Mouse (Mus musculus): ENCODE measurements around the gene Insr.
A peak's percentile ranks its signal among the peaks of the same experiment; 100 is the strongest.

Insr gene

DNA sequence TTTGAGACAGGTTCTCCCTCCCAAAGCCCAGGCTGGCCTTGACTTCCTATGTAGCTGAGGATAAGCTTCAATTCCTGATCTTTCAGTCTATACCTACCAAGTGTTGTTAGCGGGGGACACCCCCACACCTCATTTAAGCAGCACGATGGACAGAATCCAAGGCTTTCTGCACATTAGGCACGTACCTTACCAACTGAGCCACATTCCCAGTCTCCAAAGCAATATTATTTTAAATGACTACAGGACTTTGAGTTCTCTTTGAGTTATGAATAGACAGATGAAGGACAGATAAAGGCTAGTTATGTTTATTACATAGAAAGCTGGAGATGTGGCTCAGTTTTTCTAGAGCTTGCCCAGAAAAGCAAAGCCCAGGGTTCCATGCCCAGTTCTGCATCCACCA, 5.6 kb downstream of the Insr start:
- no peak for DNase-seq

DNA sequence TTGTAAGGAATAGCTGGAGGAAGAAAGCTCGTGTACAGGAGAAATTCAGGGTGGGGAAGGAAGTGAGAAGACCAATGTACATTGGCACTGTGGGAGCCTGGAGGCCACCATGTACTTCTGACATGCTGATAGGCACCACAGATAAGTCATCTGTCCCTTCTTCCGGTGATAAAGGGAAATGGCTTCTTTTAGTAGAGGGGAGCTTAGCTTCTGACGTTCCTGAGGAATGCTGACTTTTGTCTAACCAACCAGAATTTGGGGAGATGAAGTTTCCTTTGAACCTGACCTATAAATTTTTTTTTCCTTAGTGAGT, 12.0 kb downstream of the Insr start:
- DNase-seq: no peak

DNA sequence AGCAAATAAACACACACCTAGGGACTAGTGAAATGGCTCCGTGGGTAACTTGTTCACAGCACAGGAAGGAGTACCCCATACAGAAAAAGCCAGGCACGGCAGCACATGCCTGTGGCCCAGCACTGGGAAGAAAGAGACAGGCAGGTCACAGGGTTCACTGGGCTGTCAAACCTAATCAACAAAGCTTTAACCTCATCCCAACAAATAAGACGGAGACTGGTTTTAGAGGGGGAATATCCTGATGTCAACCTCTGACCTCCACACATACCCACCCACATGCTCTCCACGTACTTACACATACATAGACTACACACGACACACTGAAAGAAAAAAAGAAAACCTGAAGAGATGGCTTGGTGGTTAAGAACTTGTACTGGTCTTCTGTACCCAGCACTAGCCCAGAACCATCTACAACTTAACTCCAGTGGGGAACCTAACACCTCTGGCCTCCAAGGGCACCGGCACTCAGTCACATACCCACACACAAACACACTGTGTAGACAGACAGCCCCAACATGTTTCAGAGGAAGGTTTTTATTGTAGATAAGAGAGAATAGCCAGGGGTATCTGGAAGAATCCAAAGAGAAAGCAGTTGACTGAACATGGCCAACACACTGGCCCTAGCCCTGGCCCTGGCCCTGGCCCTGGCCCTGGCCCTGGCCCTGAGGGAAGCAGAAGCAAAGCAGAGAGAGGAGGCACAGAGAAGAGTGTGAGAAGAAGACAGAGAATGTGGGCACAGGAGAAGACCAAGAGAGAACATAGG, 12.6 kb downstream of the Insr start:
- no peak for DNase-seq

DNA sequence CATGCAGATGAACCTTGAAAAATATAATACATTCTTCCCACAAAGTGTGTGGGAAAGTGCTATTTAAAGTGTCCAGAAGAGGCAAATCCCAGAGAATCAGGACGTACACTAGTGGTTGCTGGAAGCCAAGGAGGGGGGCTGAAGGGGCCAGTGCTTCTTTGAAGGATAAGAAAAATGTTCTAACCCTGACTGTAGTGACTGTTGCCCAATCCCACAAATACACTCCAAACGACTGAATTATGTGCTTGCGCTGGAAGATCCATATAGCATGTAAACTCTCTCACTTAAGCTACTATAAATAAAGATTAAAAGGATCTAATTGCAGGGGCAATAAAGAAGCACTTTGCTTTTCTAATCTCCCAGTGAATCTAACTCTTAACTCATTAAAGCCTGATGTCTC, 14.2 kb downstream of the Insr start:
- DNase-seq: no peak

DNA sequence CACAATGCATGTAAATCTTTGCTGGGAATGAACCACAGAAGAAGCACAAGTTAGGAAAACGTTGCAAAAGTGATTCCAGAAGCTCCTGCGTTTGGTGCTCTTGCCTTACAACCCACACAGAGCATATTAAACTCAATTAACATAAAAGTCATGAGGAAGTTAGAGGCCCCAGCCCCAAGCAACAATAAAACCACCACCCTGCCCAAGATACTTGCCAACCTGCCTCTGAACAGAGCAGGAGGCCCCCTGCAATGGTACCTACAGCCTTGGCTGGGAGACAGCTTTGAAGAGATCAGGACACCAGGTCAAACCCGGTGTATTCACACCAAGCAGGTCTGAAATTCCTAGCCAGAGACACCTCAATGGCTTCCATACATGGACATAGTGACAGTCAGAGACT, 16.6 kb downstream of the Insr start:
- DNase-seq: no peak

DNA sequence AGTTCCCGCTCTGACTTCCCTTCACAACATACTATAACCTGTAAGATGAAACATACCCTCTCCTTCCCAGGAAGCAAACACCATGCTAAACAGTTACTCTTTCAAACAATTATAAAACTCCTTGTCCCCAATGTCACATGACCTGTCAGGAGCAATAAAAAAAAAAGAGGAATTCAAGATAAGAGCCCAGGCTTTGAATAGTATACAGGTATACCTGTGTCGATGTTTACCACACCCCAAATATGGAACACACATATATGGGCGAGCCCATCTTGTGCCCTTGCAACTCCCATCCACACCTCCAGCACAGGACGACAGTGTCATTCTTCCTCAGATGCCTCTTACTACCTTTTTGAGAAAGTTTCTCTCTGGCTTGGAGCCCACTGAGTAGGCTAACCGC, 18.3 kb downstream of the Insr start:
- DNase-seq: no peak

DNA sequence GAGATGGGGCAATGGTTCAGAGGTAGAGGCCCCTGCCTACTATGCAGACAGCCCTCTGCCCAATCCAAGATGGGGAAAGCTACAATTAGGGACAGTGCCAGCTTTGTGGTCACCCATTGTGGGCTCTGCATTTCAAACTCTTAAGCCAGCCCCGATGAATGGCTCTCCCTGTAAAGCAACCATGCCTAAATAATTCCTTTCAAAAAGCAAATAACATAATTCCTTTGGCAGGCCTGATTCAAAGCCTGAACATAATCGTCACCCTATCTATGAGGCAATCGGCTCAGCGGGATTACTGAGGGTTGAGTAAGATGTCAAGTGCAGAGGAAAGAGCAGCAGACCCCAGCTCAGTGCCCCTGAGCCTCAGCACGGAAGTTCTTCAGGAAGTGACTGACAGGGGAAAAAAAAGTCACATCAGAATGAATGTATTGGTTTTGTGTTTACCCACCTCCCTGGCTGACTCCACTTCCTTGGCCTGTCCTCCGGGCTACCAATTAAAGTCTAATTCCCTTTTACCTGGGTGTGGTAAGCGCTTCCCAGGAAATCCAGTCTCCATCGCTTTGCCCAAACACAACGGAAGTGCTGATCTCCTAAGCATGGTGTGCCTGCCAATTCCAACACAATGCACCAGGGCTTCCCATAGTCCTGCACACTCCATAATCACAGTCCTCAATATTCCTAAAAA, 19.1 kb downstream of the Insr start:
- DNase-seq: no peak

DNA sequence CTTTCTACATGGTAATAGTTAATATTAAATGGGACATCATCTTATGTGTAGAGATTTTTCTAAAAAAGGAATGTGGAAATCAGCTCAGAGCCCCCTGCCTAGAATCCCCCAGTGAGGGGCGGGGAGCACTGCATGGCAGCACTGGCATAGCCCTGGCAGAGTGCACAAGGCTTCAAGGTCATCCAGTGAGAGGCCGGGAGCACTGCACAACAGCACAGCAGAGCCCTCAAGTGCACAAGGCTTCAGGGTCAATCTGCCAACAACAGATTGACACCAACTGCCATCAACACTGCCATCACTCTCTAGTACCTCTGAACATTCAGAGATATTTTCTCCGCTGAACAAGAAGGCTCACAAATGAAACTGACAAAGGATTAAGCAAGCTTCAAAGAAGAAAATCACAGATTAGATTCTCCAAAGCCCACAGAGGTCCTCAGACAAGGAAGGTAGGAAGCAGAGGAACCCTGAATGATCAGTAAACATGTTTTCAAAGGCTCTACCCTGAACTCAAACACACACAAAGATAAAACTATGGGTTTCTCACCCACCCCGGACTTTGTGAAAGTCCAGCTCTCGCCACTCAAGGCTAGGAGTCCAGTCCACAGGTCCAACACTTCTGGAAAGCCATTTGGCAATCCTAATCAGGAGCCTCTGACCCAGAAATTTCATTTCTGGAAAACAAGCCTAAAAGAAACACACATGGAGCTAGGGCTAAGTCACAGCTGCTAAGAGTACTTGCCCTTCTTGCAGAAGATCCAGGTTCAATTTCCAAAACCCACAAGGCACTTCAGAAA, 23.1 kb downstream of the Insr start:
- DNase-seq: no peak

DNA sequence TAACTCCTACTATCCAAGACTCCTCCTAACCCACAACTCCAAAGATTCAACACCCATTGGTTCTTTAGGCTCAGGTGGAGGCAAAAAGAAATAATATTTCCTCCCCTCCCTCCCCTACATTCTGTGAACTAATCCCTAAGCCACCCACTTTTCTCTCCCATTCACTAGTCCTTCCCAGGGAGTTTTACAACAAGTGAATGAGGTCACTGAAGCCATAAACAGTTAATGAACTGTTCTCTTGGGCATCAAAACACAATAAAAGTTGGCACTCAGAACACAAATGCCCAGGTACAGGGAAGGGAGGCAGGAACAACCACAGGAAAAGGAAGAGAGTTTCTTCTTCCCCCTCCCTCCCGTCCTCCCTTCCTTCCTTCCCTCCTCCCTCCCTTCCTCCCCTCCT, 24.1 kb downstream of the Insr start:
- DNase-seq: no peak

DNA sequence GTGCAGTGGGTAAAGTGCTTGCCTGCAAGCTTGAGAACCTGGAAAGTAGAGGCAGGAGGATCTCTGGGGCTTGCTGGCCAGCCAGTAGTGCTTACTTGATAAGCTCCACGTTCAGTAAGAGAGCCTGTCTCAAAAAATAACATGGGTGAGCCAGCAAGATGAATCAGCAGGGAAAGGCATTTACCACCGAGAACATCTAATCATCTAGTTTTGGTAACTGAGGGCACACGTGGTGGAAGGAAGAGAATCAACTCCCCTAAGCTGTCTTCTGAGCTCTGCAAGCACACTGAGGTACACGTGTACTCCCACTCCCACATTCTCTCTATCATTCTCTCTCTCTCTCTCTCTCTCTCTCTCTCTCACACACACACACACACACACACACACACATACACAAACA, 26.2 kb downstream of the Insr start:
- no peak for DNase-seq

DNA sequence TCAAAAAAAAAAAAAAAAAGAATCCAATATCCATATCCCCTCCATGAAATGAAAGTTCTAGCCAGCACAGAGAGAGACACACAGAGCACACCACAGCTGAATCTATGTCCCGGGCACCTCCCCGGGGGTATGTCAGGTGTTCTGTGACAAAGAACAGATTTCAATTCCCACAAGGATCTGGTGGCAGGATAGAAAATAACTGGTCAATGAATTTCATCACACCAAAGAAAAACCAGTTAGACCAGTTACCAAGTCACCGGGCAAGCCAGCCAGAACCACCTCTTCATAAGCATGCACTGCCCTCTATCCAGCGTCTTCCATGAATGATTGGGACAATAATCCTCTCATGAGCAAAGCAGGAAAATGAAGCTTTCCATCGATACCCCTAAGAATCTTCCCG, 26.8 kb downstream of the Insr start:
- no peak for DNase-seq

DNA sequence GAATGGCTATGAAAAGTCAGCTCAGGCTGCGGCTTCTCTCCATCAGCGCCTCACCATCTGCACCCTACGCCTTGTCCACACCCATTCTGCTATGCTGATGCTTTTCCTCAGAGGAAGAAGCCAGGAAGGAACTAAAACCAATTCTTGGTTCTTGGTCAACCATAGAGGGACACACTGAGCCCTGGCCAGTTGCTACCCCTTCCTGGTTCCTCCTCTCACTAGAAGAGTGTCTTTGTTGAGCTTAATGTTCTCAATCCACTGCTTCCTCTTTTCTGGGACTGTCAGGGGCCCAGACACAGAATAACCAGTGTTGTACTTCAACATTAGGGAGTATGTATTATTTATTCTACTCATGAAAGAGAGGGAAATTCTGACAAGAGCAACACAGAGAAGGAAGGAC, 28.3 kb downstream of the Insr start:
- no peak for DNase-seq

DNA sequence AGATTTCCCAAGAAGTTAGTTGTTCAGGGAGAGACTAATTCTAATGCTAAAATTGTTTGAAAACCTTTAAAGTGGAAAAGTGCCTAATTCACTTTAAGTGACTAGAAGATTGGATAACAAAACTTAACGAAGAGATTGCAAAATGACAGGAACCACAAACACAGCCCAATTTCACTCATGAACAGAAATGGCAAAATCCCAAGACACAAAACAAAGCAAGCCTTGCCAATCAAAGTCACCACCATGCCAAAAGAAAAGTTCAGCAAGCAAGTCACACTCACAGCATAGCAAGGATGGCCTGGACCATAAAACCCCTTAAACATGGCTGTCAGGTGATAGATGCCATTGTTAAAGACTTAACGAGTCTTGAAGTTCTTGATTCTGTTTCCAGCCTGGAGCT, 29.5 kb downstream of the Insr start:
- no peak for DNase-seq

DNA sequence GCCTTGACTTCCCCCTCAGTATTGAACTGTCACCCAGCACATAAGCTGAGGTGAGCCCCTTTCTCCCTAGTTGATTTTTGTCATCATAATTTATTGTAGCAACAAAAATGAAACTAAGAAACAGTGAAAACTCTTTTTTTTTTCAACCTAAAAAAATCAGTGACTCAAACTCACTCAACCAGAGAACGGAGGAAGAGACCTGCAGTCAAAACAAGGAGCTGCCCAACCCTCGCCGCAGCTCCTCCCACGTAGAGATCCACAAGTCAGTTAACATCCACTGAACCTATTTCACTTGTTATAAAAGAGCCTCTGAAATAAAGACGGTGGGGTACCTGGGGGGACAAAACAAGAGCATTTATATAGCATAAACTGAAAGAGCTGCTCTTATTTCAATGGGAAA, 30.7 kb downstream of the Insr start:
- DNase-seq: no peak

DNA sequence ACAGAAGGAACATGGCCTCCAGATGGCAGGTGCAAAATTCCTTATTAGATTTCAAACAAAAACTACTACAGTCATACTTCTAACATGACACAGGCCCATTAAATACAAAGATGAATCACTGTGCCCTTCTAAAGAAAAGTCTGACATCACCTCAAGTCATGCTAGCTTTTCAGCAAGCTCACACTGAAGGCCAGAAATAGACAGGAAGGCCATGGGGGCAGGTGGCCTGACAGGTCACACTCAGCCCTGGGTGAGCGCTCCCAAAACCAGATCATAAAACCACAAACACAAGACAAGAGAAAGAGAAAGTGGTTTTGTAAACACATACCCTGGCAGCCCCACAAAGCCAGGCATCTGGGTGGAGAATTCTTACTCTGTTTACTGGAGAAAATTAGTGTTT, 32.3 kb downstream of the Insr start:
- no peak for DNase-seq

DNA sequence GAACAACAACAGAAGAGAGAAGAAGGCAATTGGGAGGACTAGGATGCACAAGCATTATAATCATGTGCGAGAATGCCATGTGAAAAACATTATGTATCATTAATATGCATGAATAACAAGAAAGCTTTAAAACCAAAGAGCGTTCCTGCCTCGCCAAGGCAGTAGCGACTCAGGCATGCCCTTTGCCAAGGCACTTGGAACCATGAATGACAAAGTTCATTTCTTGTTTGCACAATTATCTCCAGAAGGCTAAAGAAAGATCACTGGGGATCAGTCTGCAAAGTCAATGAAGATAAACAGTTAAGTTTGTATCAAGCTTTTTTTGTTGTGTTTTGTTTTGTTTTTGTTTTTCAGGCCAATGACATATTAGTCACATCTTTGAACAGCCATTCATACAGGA, 36.2 kb downstream of the Insr start:
- DNase-seq: no peak

DNA sequence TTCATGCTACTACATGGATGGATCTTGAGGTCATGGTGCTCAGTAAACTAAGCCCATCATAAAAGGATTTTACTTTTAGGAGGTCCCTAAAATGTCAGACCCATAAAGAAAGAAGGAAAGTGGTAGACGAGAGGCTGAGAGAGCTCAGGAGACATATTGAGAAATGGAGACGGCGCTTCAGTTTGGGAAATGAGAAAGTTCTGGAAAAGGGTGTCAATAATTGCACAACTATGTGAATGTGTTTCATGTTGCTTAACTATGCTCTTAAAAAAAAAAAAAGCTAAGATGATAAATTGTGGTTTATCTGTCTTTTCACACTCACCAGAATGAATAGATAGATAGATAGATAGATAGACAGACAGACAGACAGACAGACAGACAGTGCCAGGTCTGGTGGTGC, 38.7 kb downstream of the Insr start:
- DNase-seq: no peak

DNA sequence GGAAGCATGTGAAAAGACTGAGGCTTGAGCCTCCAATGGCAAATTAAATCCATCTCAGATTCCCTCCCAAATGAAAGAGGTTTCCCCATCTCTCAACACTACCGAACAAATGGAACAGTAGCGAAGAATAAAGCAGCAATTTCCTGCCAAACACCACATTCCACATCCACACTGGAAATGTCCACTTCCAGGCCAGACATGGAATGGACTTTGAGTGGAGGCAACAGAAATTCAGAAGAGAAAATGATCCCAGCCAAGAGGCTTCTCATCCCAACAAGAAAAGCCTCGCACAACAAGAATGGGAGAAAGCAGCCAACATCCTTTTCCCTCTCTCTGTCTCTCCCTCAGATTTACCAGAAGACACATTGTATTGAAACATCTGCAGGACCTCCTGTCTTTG, 39.8 kb downstream of the Insr start:
- no peak for DNase-seq

DNA sequence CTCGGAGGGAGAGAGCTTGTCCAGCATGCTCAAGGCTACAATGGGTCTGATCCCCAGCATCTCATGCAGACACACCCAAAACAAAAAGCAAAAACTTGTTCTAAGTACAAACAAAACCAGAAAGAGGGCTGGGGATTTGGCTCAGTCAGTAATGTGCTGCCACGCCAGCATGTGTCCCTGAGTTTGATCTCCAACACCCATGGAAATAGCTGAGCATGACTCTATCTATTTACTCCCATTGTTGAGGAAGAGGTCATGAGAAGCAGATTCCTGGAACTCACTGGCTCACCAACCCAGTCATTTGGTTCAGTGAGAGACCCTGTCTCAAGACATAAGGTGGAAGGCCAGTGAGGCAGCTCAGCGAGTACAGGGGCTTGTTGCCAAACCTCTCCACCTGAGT, 40.6 kb downstream of the Insr start:
- no peak for DNase-seq

DNA sequence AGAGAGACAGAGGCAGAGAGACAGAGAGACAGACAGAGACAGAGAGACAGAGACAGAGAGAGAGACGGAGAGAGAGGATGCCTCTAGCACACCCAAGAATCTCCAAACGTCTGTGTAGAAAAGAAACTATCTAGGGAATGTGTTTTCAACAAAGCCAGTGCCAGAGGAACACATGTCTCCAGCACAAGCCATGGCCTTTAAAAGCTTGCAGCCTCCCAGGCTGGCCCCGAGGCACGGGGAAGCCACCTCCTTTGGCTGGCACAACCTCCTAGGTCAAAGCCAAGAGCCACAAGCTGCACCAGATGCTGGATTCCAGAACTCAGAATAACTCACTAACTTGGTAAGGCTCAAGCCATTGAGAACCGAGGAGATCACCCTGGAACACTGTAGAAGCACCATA, 42.1 kb downstream of the Insr start:
- DNase-seq: peak in 1 of 2 experiments; percentile 20

DNA sequence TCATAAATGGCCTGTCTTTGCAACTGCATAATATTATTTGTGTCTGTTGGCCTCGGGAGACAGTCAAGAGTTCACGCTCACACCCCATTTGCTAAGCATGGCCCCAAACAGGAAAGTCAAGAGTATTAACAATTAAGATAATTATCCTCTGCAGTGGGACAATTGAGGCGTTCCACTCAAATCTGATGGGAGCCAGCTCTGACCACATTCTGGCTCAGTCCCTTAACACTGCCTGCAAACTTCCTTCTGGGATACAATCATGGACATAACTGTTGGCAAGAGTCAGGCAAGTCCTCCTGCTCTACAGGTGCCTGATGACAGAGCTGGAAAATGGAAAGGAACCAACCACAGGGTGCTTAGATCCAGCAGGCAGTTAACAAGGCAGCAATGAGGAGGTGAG, 43.1 kb downstream of the Insr start:
- DNase-seq: no peak

DNA sequence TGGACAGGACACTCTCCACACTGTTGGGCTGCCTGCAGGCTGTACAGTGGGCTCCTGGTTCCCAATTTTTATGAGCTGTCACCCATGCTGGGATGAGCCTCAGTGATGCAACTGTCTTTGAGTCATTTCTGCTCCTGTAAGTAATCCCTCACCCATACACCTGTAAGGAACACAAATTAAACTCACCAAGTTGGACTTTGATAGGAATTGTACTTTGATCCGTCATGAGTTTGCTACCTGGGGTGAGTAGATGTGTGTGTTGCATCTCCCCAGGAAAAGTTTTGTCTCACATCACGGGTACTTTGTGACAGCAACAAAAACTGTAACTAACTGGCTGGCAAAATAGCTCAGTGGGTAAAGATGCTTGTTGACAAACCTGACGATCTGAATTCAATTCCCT, 44.8 kb downstream of the Insr start:
- DNase-seq: no peak

DNA sequence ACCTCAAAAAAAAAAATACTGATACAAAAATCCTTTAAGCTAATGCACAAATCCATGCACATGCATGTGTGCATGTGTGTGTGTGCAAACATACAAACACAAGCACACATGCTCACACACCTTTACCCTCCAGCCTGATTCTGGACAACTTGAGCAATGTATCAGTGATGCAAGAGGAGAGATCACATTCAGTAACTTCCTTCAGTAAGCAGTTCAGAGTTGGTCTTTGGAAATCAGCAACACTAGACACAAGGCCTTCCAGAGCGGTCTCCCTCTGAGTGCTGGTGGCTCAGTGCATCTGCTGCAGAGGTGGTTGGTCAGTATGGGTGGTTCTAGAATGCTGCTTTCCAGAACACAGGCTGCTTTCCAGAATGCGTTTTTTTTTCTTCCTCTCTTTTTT, 46.8 kb downstream of the Insr start:
- DNase-seq: no peak

Data from cerebellum, postnatal 36 days (tissue).